Mouse (Mus musculus) heart, embryonic 14.5 days (tissue): ENCODE measurements around the gene Pts. TPM values are rescaled to one million over a fixed set of nuclear protein-coding genes. Genes with fewer than 3 reads are reported as not detected.
A peak's percentile ranks its signal among the peaks of the same experiment; 100 is the strongest.

Experiments used
- ATAC-seq: fragments of 200-750 bp; cut with Nextera tagmentation; 2 replicates; pipeline ENCODE4 v1.8.0; 2017; ENCODE audit warnings: low read depth, moderate TSS enrichment; ENCODE audit not compliant: insufficient number of reproducible peaks, insufficient read depth, low FRiP score
- H3K27ac ChIP-seq, 2 experiments: fragments of 200-500 bp in 1 of 2; fragments of 300-500 bp in 1 of 2; sonication (generic) in 1 of 2; replicated peaks in 1 of 2; 2 replicates each; pipeline ENCODE4 v1.5.1; 2012 to 2014; ENCODE audit warnings: low read depth in 2 of 2, low read length in 2 of 2, control low read depth in 1 of 2, mild to moderate bottlenecking in 1 of 2, mixed read lengths in 1 of 2; ENCODE audit not compliant: control insufficient read depth in 1 of 2, insufficient read depth in 1 of 2
- H3K27me3 ChIP-seq: fragments of 300-500 bp; sonication (generic); 2 replicates; pipeline ENCODE4 v1.6.1; 2014; ENCODE audit warnings: mild to moderate bottlenecking, low read length, control low read depth; ENCODE audit not compliant: control insufficient read depth, insufficient read depth
- H3K36me3 ChIP-seq: fragments of 300-500 bp; sonication (generic); 2 replicates; pipeline ENCODE4 v1.6.1; 2014; ENCODE audit warnings: mild to moderate bottlenecking, control low read depth, low read length, mixed read lengths; ENCODE audit not compliant: control insufficient read depth, insufficient read depth
- H3K4me1 ChIP-seq, 2 experiments: fragments of 200-500 bp in 1 of 2; fragments of 300-500 bp in 1 of 2; sonication (generic) in 1 of 2; 2 replicates each; pipeline ENCODE4 v1.6.1; 2012 to 2014; ENCODE audit warnings: low read length in 2 of 2, control low read depth in 1 of 2, mixed read lengths in 1 of 2; ENCODE audit not compliant: control insufficient read depth in 2 of 2, insufficient read depth in 2 of 2
- H3K4me2 ChIP-seq: fragments of 300-500 bp; sonication (generic); 2 replicates; pipeline ENCODE4 v1.6.1; 2014; ENCODE audit warnings: mild to moderate bottlenecking, low read length
- H3K4me3 ChIP-seq, 2 experiments: fragments of 200-500 bp in 1 of 2; fragments of 300-500 bp in 1 of 2; sonication (generic) in 1 of 2; 2 replicates each; pipeline ENCODE4 v1.5.1; 2012 to 2014; ENCODE audit warnings: low read length in 2 of 2, mild to moderate bottlenecking in 2 of 2, control low read depth in 1 of 2, low read depth in 1 of 2, moderate library complexity in 1 of 2; ENCODE audit not compliant: control insufficient read depth in 1 of 2, insufficient read depth in 1 of 2
- H3K9ac ChIP-seq: fragments of 300-500 bp; sonication (generic); 2 replicates; pipeline ENCODE4 v1.6.1; 2014; ENCODE audit warnings: mild to moderate bottlenecking, low read length
- H3K9me3 ChIP-seq: fragments of 300-500 bp; sonication (generic); 2 replicates; pipeline ENCODE4 v1.6.1; 2016; ENCODE audit warnings: low read length, control low read depth; ENCODE audit not compliant: control insufficient read depth
- WGBS: fragments of 180-500 bp; shearing (Covaris S2); extraction: QIAGEN DNeasy Blood & Tissue Kit; methylation state at CpG from one replicate; pipeline ENCODE4 v1.1.7; 2014; 5-methylcytosine and 5-hydroxymethylcytosine counted together
- polyA plus RNA-seq: library from polyadenylated mRNA; unstranded; fragments of >200 nt; fragmentation: Nextera tagmentation; extraction: Ambion mirVana; gene quantifications from 2 replicates; pipeline ENCODE4 v1.2.1, GENCODE M21; 2014

Gene Pts
- polyA plus RNA-seq, 1 experiment from 2014 or later: 98.4 TPM

GRCm38 (mm10) chr9:50507570-50507969 lies 21.0 kb downstream of the Pts start:
- no peaks in the 10 kb centered on the region for H3K9me3 ChIP-seq
- no peak overlapping the region for H3K27ac ChIP-seq
- ATAC-seq: no peak
- H3K4me1 ChIP-seq: peaks cover 0 to 2% of the 10 kb centered on the region in 2 experiments; a peak in 1 of 4 replicates
- H3K4me3 ChIP-seq: no peak overlapping the region
- H3K4me2 ChIP-seq: no peak overlapping the region
- H3K27me3 ChIP-seq: no peaks in the 10 kb centered on the region
- 44% methylated on average over 7 of the region's 7 CpGs for WGBS
- no peaks in the 10 kb centered on the region for H3K36me3 ChIP-seq
- no peak overlapping the region for H3K9ac ChIP-seq

- H3K4me1 ChIP-seq: peaks cover 2% of the 10 kb centered on the region in 2 experiments; a peak in 1 of 4 replicates
- H3K9me3 ChIP-seq: no peaks in the 10 kb centered on the region
- WGBS: 50% methylated on average over 6 of the region's 6 CpGs
- H3K4me2 ChIP-seq: no peak overlapping the region
- H3K36me3 ChIP-seq: no peaks in the 10 kb centered on the region
- no peaks in the 10 kb centered on the region for H3K27me3 ChIP-seq
- H3K27ac ChIP-seq: no peak overlapping the region
- ATAC-seq: no peak
- no peak overlapping the region for H3K9ac ChIP-seq
- no peak overlapping the region for H3K4me3 ChIP-seq
Measured at GRCm38 (mm10) chr9:50505405-50505804, 23.1 kb downstream of the Pts start.

- Histone ChIP-seq H3K9ac (no peak overlapping the region), H3K4me1 (peaks cover 2% of the 10 kb centered on the region in 2 experiments; a peak in 1 of 4 replicates), H3K4me3 (no peak overlapping the region)
Measured at GRCm38 (mm10) chr9:50502949-50503348, 25.6 kb downstream of the Pts start.

GRCm38 (mm10) chr9:50500974-50501501 lies 27.5 kb downstream of the Pts start:
- Histone ChIP-seq H3K4me2 (peak overlapping the region; percentile 69), H3K9me3 (no peaks in the 10 kb centered on the region), H3K4me3 (peak overlapping the region; percentile 40 to 43), H3K36me3 (no peaks in the 10 kb centered on the region), H3K9ac (peak overlapping the region; percentile 66), H3K4me1 (peaks cover 7 to 13% of the 10 kb centered on the region in 2 experiments), H3K27me3 (no peaks in the 10 kb centered on the region), H3K27ac (no peak overlapping the region)
- WGBS: 15% methylated on average over 14 of the region's 14 CpGs
- ATAC-seq: peak; percentile 71; the same call in 1 of the 2 replicates

More at GRCm38 (mm10) chr9:50502949-50503348, 25.6 kb downstream of the Pts start:
- no peak overlapping the region for H3K27ac ChIP-seq
- ATAC-seq: no peak
- WGBS: 76% methylated on average over 3 of the region's 3 CpGs
- H3K36me3 ChIP-seq: no peaks in the 10 kb centered on the region
- no peak overlapping the region for H3K4me2 ChIP-seq
- H3K9me3 ChIP-seq: no peaks in the 10 kb centered on the region
- no peaks in the 10 kb centered on the region for H3K27me3 ChIP-seq

- H3K27ac ChIP-seq: no peak overlapping the region
- no peak for ATAC-seq
- 61% methylated on average over 15 of the region's 15 CpGs for WGBS
- no peaks in the 10 kb centered on the region for H3K9me3 ChIP-seq
- peaks cover 11 to 18% of the 10 kb centered on the region in 2 experiments for H3K4me1 ChIP-seq
- H3K4me3 ChIP-seq: peak overlapping the region; percentile 40 to 43
- H3K9ac ChIP-seq: peak overlapping the region; percentile 66; the same call in 1 of the 2 replicates
- H3K36me3 ChIP-seq: no peaks in the 10 kb centered on the region
- H3K27me3 ChIP-seq: no peaks in the 10 kb centered on the region
- peak overlapping the region; percentile 69 for H3K4me2 ChIP-seq
Measured at GRCm38 (mm10) chr9:50500467-50500973, 28.0 kb downstream of the Pts start.

- no peak for ATAC-seq
- no peak overlapping the region for H3K9ac ChIP-seq
- H3K4me2 ChIP-seq: no peak overlapping the region
- H3K27me3 ChIP-seq: no peaks in the 10 kb centered on the region
- no peak overlapping the region for H3K4me3 ChIP-seq
- H3K9me3 ChIP-seq: no peaks in the 10 kb centered on the region
- H3K27ac ChIP-seq: no peak overlapping the region
- no peaks in the 10 kb centered on the region for H3K36me3 ChIP-seq
- WGBS: 85% methylated on average over 3 of the region's 3 CpGs
- H3K4me1 ChIP-seq: peaks cover 13 to 21% of the 10 kb centered on the region in 2 experiments
Measured at GRCm38 (mm10) chr9:50499781-50500180, 28.7 kb downstream of the Pts start.

- Histone ChIP-seq H3K36me3 (no peaks in the 10 kb centered on the region), H3K9ac (no peak overlapping the region), H3K4me3 (no peak overlapping the region), H3K4me1 (peaks cover 13 to 19% of the 10 kb centered on the region in 2 experiments), H3K27ac (no peak overlapping the region), H3K27me3 (no peaks in the 10 kb centered on the region), H3K4me2 (no peak overlapping the region), H3K9me3 (no peaks in the 10 kb centered on the region)
- no peak for ATAC-seq
- 77% methylated on average over 16 of the region's 16 CpGs for WGBS
Measured at GRCm38 (mm10) chr9:50498815-50499214, 29.7 kb downstream of the Pts start.

GRCm38 (mm10) chr9:50497536-50497935 lies 31.0 kb downstream of the Pts start:
- H3K9me3 ChIP-seq: no peaks in the 10 kb centered on the region
- no peaks in the 10 kb centered on the region for H3K36me3 ChIP-seq
- no peaks in the 10 kb centered on the region for H3K27me3 ChIP-seq
- 63% methylated on average over 2 of the region's 2 CpGs for WGBS
- peaks cover 13 to 19% of the 10 kb centered on the region in 2 experiments for H3K4me1 ChIP-seq
- H3K9ac ChIP-seq: no peak overlapping the region
- H3K4me3 ChIP-seq: no peak overlapping the region
- no peak overlapping the region for H3K4me2 ChIP-seq
- ATAC-seq: no peak
- H3K27ac ChIP-seq: no peak overlapping the region
